Mouse (Mus musculus): ENCODE measurements at regions not wholly inside any gene's neighbourhood (a gene's known extent, or its start where the extent isn't known, plus 50 kb on each side); places are given as distances from the start of the nearest gene placed in this dataset.

DNA sequence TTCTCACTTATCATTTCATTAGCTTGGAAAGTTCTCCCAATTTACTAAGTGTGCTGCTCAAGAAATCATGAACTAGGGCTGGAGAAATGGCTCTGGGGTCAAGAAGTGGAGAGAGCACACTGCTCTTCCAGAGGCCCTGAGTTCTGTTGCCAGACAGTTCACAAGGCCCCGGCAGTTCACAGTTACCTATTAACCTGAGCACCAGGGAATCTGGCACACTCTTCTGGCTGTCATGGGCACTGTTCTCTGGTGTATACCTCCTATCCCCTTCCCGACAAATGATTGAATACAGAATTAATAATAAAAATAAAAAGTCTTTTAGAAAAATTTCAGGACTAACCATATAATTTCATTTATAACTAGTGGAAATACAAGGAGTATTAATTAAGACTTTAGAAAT, 125.1 kb upstream of the Ednrb start:
- Histone ChIP-seq H3K9ac (ENCODE audit: low read depth, low read length) (no peak overlapping the region), H3K4me1 (ENCODE audit: control insufficient read depth, low read depth, low read length) (no peaks in the 10 kb centered on the region), H3K4me3 (ENCODE audit: low read depth, low read length) (no peak overlapping the region), H3K9me3 (replicated peaks; ENCODE audit: control insufficient read depth, low read length) (no peaks in the 10 kb centered on the region), H3K27ac (ENCODE audit: low read length) (no peak overlapping the region), H3K36me3 (ENCODE audit: control insufficient read depth, insufficient read depth) (no peaks in the 10 kb centered on the region), H3K27me3 (ENCODE audit: control insufficient read depth, insufficient read depth, low read depth, low read length) (no peaks in the 10 kb centered on the region), H3K4me2 (ENCODE audit: low read depth, low read length) (no peak overlapping the region)
- 45% methylated on average over 2 of the region's 2 CpGs for WGBS (ENCODE audit: insufficient replicate concordance)
- no peak for ATAC-seq (ENCODE audit: low read depth)

DNA sequence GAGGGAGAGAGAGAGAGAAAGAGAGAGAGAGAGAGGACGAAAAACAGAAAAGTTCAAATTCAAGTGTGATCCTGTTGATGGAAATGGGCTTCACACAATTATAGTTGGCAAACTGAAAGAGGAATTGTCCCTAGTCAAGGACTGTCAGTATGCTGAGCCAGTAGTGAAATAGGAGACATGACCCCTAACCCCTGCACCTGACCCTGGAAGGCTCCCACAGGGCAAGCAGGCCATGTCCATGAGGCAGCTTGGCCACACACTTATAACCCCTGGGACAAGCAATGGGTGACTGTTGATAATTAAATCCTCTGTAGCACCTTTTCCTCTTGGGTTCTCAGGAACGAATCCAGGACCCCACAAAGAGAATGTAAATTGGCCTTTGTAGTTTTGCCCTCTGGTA, 122.1 kb upstream of the Ednrb start:
- Histone ChIP-seq H3K9ac (ENCODE audit: low read depth, low read length) (no peak overlapping the region), H3K4me1 (ENCODE audit: control insufficient read depth, low read depth, low read length) (no peaks in the 10 kb centered on the region), H3K4me3 (ENCODE audit: low read depth, low read length) (no peak overlapping the region), H3K4me2 (ENCODE audit: low read depth, low read length) (no peak overlapping the region), H3K36me3 (ENCODE audit: control insufficient read depth, insufficient read depth) (no peaks in the 10 kb centered on the region), H3K27me3 (ENCODE audit: control insufficient read depth, insufficient read depth, low read depth, low read length) (no peaks in the 10 kb centered on the region), H3K27ac (ENCODE audit: low read length) (no peak overlapping the region), H3K9me3 (replicated peaks; ENCODE audit: control insufficient read depth, low read length) (no peaks in the 10 kb centered on the region)
- ATAC-seq (ENCODE audit: low read depth), result no peak
- 57% methylated on average over 2 of the region's 2 CpGs for WGBS (ENCODE audit: insufficient replicate concordance)

DNA sequence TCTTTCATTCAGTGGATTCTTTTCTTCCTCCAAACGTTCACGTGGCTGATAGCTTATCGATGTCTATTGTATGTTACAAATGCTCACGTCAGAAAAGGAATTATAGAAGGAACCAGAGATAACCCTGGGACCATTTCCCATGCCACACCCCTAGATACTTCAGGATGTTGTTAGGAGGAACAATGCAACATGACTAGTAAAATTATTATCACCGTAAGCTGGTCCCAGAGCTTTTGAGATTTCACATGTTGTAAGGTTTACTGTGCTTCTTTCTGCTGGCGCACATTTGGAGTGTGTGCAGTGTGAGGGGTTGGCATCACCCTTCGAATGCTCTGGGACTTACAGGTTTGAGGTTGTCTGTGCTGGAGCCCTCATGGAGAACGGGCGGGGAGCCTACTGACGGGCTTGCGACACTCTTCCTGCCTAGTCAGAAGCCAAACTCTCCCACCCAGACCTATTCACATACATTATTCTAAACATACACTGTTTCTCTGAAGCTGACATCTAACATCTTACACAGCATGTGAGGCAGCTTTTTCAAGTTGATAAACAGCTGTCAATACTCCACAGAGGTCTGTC, 118.2 kb upstream of the Ednrb start:
- H3K4me2 ChIP-seq (ENCODE audit: low read depth, low read length), result no peak overlapping the region
- H3K27ac ChIP-seq (ENCODE audit: low read length), result no peak overlapping the region
- no peaks in the 10 kb centered on the region for H3K27me3 ChIP-seq (ENCODE audit: control insufficient read depth, insufficient read depth, low read depth, low read length)
- H3K36me3 ChIP-seq (ENCODE audit: control insufficient read depth, insufficient read depth), result no peaks in the 10 kb centered on the region
- no peak overlapping the region for H3K9ac ChIP-seq (ENCODE audit: low read depth, low read length)
- H3K9me3 ChIP-seq (replicated peaks; ENCODE audit: control insufficient read depth, low read length), result no peaks in the 10 kb centered on the region
- no peaks in the 10 kb centered on the region for H3K4me1 ChIP-seq (ENCODE audit: control insufficient read depth, low read depth, low read length)
- ATAC-seq (ENCODE audit: low read depth), result no peak
- 48% methylated on average over 11 of the region's 11 CpGs for WGBS (ENCODE audit: insufficient replicate concordance)
- no peak overlapping the region for H3K4me3 ChIP-seq (ENCODE audit: low read depth, low read length)

DNA sequence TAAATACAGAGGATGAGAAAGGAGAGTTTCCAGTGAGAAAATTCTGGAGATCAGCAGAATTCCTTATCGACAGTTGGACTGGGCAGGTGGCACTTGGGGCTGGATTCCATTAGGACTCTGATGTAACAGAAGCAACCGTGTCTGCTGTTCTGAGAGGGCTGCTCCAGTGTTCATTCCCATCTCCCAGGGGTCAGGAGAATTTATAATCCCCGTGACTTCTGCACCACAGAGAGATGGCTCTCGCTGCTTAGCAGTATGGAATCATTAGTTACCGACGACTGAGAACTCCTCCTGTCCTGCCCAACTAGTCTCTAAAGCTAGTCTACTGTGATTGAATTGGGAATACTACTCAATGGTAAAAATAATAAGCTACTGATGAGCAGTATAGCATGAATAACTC, 107.7 kb upstream of the Ednrb start:
- no peaks in the 10 kb centered on the region for H3K36me3 ChIP-seq (ENCODE audit: control insufficient read depth, insufficient read depth)
- WGBS (ENCODE audit: insufficient replicate concordance), result 69% methylated on average over 6 of the region's 6 CpGs
- H3K9me3 ChIP-seq (replicated peaks; ENCODE audit: control insufficient read depth, low read length), result no peaks in the 10 kb centered on the region
- H3K9ac ChIP-seq (ENCODE audit: low read depth, low read length), result no peak overlapping the region
- no peak for ATAC-seq (ENCODE audit: low read depth)
- no peaks in the 10 kb centered on the region for H3K4me1 ChIP-seq (ENCODE audit: control insufficient read depth, low read depth, low read length)
- no peak overlapping the region for H3K27ac ChIP-seq (ENCODE audit: low read length)
- H3K4me3 ChIP-seq (ENCODE audit: low read depth, low read length), result no peak overlapping the region
- no peak overlapping the region for H3K4me2 ChIP-seq (ENCODE audit: low read depth, low read length)
- no peaks in the 10 kb centered on the region for H3K27me3 ChIP-seq (ENCODE audit: control insufficient read depth, insufficient read depth, low read depth, low read length)

DNA sequence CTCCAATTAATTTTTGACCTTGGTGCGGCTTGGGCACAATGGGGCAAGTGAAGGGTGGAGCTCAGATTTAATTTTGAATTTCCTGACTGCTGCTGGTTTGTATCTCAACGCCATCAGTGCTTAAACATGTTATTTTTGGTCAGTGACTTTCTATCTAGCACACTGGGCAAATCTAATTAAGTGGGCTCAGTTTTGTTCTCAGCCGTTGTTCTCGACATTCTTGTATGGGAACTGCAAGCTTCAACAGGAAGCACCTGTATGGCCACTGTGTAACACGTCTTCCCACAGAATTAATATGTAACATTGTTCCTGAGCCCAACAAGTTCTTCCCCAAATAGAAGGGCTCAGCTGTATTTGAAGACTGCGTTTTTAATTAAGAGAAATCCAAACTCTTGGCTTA, 105.7 kb upstream of the Ednrb start:
- Histone ChIP-seq H3K4me1 (ENCODE audit: control insufficient read depth, low read depth, low read length) (no peaks in the 10 kb centered on the region; the same call in 1 of the 2 replicates), H3K27ac (ENCODE audit: low read length) (no peak overlapping the region), H3K9me3 (replicated peaks; ENCODE audit: control insufficient read depth, low read length) (no peaks in the 10 kb centered on the region), H3K9ac (ENCODE audit: low read depth, low read length) (no peak overlapping the region), H3K36me3 (ENCODE audit: control insufficient read depth, insufficient read depth) (no peaks in the 10 kb centered on the region), H3K27me3 (ENCODE audit: control insufficient read depth, insufficient read depth, low read depth, low read length) (no peaks in the 10 kb centered on the region), H3K4me3 (ENCODE audit: low read depth, low read length) (no peak overlapping the region), H3K4me2 (ENCODE audit: low read depth, low read length) (no peak overlapping the region)
- WGBS (ENCODE audit: insufficient replicate concordance), result 24% methylated on average over 6 of the region's 6 CpGs
- ATAC-seq (ENCODE audit: low read depth), result no peak

DNA sequence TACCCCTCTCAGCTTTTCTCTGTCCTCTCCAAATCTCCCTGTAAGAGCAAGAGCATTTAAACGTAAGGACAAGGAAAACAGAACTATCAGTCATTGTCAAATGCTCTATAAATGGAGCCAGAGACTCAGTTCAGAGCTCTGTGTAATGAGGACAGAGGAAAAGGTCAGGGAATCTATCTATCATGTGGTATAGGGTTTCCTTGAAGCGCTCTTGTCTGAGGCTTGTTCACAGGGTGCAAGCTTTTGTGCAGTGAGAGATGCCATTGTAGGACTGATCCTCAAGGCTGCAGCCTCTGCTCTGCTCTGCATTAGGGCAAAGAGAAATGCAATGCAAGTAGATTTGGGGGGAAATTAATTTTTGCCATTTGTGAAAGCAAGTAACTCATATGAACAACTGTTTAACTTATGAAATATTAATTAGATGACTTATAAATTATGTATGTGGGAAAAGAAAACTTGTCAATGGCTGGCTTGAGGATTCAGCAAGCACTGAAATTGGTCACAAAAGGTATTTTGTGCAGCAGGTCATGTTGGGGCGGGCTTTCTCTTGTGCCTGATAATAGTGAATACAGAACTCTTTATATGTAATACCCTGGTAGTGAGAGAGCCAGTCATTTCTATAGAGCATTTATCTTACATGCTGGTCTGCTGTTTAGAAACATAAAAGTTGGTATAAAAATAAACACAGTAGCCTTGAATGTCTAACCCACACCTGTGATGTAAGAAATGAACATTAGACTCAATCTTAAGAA, 104.0 kb upstream of the Ednrb start:
- WGBS (ENCODE audit: insufficient replicate concordance), result 47% methylated on average over 3 of the region's 3 CpGs
- no peak overlapping the region for H3K4me3 ChIP-seq (ENCODE audit: low read depth, low read length)
- H3K27ac ChIP-seq (ENCODE audit: low read length), result no peak overlapping the region
- H3K9me3 ChIP-seq (replicated peaks; ENCODE audit: control insufficient read depth, low read length), result no peaks in the 10 kb centered on the region
- no peaks in the 10 kb centered on the region for H3K36me3 ChIP-seq (ENCODE audit: control insufficient read depth, insufficient read depth)
- H3K4me2 ChIP-seq (ENCODE audit: low read depth, low read length), result no peak overlapping the region
- ATAC-seq (ENCODE audit: low read depth), result no peak
- H3K4me1 ChIP-seq (ENCODE audit: control insufficient read depth, low read depth, low read length), result no peaks in the 10 kb centered on the region; the same call in 1 of the 2 replicates
- no peak overlapping the region for H3K9ac ChIP-seq (ENCODE audit: low read depth, low read length)
- H3K27me3 ChIP-seq (ENCODE audit: control insufficient read depth, insufficient read depth, low read depth, low read length), result no peaks in the 10 kb centered on the region

DNA sequence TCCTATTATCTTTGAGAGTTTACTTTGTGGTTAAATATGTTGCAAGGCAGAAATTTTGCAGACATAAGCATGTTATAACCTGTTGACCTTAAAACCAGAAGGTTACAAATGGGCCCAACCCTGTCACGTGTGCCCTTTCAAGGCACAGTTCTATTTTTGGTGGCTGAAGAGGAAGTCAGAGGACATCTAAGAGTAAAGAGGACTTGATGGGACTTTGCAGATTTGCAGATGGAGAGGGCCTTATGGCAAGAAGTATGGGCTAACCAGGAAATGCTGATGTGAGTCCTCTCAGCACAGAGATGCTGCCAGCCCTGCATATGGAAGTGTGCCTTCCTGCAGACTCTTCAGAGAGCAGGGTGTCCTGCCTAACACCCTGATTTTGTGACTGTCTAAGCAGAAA, 101.6 kb upstream of the Ednrb start:
- H3K27ac ChIP-seq (ENCODE audit: low read length), result no peak overlapping the region
- H3K4me1 ChIP-seq (ENCODE audit: control insufficient read depth, low read depth, low read length), result no peaks in the 10 kb centered on the region; the same call in 1 of the 2 replicates
- WGBS (ENCODE audit: insufficient replicate concordance), result 12% methylated on average over 1 of the region's 1 CpGs
- H3K36me3 ChIP-seq (ENCODE audit: control insufficient read depth, insufficient read depth), result no peaks in the 10 kb centered on the region
- peak; percentile 58 for ATAC-seq (ENCODE audit: low read depth)
- no peak overlapping the region for H3K9ac ChIP-seq (ENCODE audit: low read depth, low read length)
- H3K27me3 ChIP-seq (ENCODE audit: control insufficient read depth, insufficient read depth, low read depth, low read length), result no peaks in the 10 kb centered on the region
- no peak overlapping the region for H3K4me3 ChIP-seq (ENCODE audit: low read depth, low read length)
- no peaks in the 10 kb centered on the region for H3K9me3 ChIP-seq (replicated peaks; ENCODE audit: control insufficient read depth, low read length)
- no peak overlapping the region for H3K4me2 ChIP-seq (ENCODE audit: low read depth, low read length)

DNA sequence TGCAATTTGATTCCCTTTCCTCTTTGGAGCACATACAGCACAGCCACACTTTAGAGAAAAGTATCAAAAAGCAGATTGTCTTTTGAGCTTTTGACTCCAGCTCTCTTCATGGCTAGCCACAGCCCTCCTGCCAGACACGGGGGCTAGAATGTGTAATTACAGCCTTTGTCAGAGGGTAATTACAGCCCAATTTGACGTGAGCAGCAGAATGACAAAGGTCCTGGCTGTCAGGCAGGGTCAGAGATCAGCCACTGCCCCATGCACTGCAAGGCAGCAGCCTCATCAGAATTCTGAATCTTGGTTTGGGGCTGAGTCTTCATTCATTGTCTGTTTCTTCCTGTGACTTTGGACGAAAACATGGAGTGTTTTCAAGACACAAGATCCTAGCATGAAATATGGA, 95.7 kb upstream of the Ednrb start:
- Histone ChIP-seq H3K4me1 (ENCODE audit: control insufficient read depth, low read depth, low read length) (no peaks in the 10 kb centered on the region), H3K27me3 (ENCODE audit: control insufficient read depth, insufficient read depth, low read depth, low read length) (no peaks in the 10 kb centered on the region), H3K9me3 (replicated peaks; ENCODE audit: control insufficient read depth, low read length) (no peaks in the 10 kb centered on the region), H3K4me3 (ENCODE audit: low read depth, low read length) (no peak overlapping the region), H3K4me2 (ENCODE audit: low read depth, low read length) (no peak overlapping the region), H3K36me3 (ENCODE audit: control insufficient read depth, insufficient read depth) (no peaks in the 10 kb centered on the region), H3K9ac (ENCODE audit: low read depth, low read length) (no peak overlapping the region), H3K27ac (ENCODE audit: low read length) (no peak overlapping the region)
- ATAC-seq (ENCODE audit: low read depth), result no peak
- WGBS (ENCODE audit: insufficient replicate concordance), result 25% methylated on average over 3 of the region's 3 CpGs

DNA sequence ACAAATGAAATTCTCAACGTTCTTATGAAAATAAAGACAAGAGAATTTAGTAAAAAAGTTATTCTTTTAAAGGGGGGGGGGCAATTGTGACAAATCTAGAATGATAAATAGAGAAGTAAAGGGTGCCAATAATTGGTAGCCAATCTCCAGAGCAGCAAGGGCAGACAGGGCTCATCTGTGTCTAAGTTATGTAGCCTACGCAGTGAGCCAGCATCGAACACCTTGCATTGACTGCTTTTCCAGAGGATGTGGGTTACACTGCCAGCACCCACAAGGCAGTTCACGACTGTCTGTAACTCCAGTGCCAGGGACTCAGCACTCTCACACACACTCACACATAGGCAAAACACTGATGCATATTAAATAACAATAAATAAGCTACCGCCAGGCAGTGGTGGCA, 94.7 kb upstream of the Ednrb start:
- Histone ChIP-seq H3K36me3 (ENCODE audit: control insufficient read depth, insufficient read depth) (no peaks in the 10 kb centered on the region), H3K9me3 (replicated peaks; ENCODE audit: control insufficient read depth, low read length) (no peaks in the 10 kb centered on the region), H3K4me3 (ENCODE audit: low read depth, low read length) (no peak overlapping the region), H3K9ac (ENCODE audit: low read depth, low read length) (no peak overlapping the region), H3K4me2 (ENCODE audit: low read depth, low read length) (no peak overlapping the region), H3K4me1 (ENCODE audit: control insufficient read depth, low read depth, low read length) (no peaks in the 10 kb centered on the region), H3K27ac (ENCODE audit: low read length) (no peak overlapping the region), H3K27me3 (ENCODE audit: control insufficient read depth, insufficient read depth, low read depth, low read length) (no peaks in the 10 kb centered on the region)
- no peak for ATAC-seq (ENCODE audit: low read depth)
- WGBS (ENCODE audit: insufficient replicate concordance), result 71% methylated on average over 5 of the region's 5 CpGs
